Mouse (Mus musculus) megakaryocyte, embryonic 14.5 days (primary cell): ENCODE measurements around the gene Gm5134.

Source experiments
- FLI1 ChIP-seq: IDR thresholded peaks from 2 replicates; pipeline ENCODE4 v1.6.1; 2012; ENCODE audit warnings: low read length, inconsistent platforms, mixed read lengths
- GATA1 ChIP-seq: IDR thresholded peaks from 3 replicates; pipeline ENCODE4 v1.6.1; 2012; ENCODE audit warnings: mixed read lengths, low read length, inconsistent platforms, borderline replicate concordance

DNA sequence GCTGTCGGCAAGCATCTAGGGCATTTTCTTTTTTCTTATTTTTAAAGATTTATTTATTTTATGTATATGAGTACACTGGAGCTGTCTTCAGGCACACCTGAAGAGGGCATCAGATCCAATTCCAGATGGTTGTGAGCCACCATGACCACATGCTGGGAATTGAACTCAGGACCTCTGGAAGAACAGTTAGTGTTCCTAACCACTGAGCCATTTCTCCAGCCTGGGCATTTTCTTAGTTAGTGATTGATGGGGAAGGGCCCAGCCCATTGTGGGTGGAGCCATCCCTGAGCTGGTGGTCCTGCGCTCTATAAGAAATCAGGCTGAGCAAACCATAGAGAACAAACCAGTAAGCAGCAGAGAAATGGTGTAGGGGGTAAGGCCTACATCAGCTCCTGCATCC is 48.9 kb downstream of the Gm5134 start:
- TF ChIP-seq GATA1 (no peak), FLI1 (no peak)
